Mouse (Mus musculus): ENCODE results near the gene Cdcp1. TPM values are rescaled to one million over a fixed set of nuclear protein-coding genes. Genes with fewer than 3 reads are reported as not detected.

The Cdcp1 gene
- polyA plus RNA-seq, 1 experiment from 2014 or later = 0.11 TPM

- Histone ChIP-seq H3K4me3 (no peak overlapping the region), H3K4me1 (no peaks in the 10 kb centered on the region), H3K36me3 (no peaks in the 10 kb centered on the region), H3K27me3 (no peaks in the 10 kb centered on the region), H3K4me2 (replicated peaks) (no peak overlapping the region), H3K9me3 (no peaks in the 10 kb centered on the region), H3K9ac (replicated peaks) (no peak overlapping the region), H3K27ac (replicated peaks) (no peak overlapping the region)
- no peak for ATAC-seq (ENCODE audit: low FRiP score, low read depth)
- WGBS = 79% methylated on average over 4 of the region's 4 CpGs
These were observed 52.7 kb downstream of the Cdcp1 start for GRCm38 (mm10) chr9:123162985-123163694.

DNA sequence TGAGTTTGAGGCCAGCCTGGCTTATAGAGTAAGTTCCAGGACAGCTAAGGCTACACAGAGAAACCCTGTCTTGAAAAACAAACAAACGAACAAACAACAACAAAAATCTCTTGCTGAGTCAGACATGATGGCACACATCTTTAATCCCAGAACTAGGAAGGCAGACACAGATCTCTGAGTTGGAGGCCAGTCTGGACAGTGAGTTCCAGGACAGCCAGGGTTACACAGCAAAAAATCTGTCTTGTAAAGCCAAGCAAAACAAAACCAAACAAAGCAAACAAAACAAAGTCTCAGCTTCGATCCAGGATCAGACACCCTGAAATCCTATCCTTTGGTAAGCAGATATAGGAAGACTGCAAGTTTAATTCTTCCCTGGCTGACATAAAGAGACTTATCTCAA, 54.0 kb downstream of the Cdcp1 start:
- 68% methylated on average over 2 of the region's 2 CpGs for WGBS
- Histone ChIP-seq H3K36me3 (no peaks in the 10 kb centered on the region), H3K4me1 (no peaks in the 10 kb centered on the region), H3K9ac (replicated peaks) (no peak overlapping the region), H3K4me3 (no peak overlapping the region), H3K27me3 (peaks cover 8% of the 10 kb centered on the region; the same call in 1 of the 2 replicates), H3K9me3 (no peaks in the 10 kb centered on the region), H3K27ac (replicated peaks) (no peak overlapping the region), H3K4me2 (replicated peaks) (no peak overlapping the region)
- no peak for ATAC-seq (ENCODE audit: low FRiP score, low read depth)

GRCm38 (mm10) chr9:123159330-123159729, 56.5 kb downstream of the Cdcp1 start:
- no peak overlapping the region for H3K27ac ChIP-seq (replicated peaks)
- H3K4me2 ChIP-seq (replicated peaks) = no peak overlapping the region
- peaks cover 8% of the 10 kb centered on the region; the same call in 1 of the 2 replicates for H3K27me3 ChIP-seq
- H3K4me3 ChIP-seq = no peak overlapping the region
- 64% methylated on average over 7 of the region's 7 CpGs for WGBS
- no peaks in the 10 kb centered on the region for H3K9me3 ChIP-seq
- no peaks in the 10 kb centered on the region for H3K36me3 ChIP-seq
- H3K9ac ChIP-seq (replicated peaks) = no peak overlapping the region
- no peaks in the 10 kb centered on the region for H3K4me1 ChIP-seq
- ATAC-seq (ENCODE audit: low FRiP score, low read depth) = no peak

- 56% methylated on average over 8 of the region's 8 CpGs for WGBS
- H3K27me3 ChIP-seq = peaks cover 8% of the 10 kb centered on the region; the same call in 1 of the 2 replicates
These were observed 57.6 kb downstream of the Cdcp1 start for GRCm38 (mm10) chr9:123158125-123158836.

GRCm38 (mm10) chr9:123157699-123158098, 58.1 kb downstream of the Cdcp1 start:
- Histone ChIP-seq H3K27me3 (peaks cover 8% of the 10 kb centered on the region; the same call in 1 of the 2 replicates), H3K9me3 (no peaks in the 10 kb centered on the region), H3K4me2 (replicated peaks) (no peak overlapping the region), H3K4me1 (no peaks in the 10 kb centered on the region), H3K9ac (replicated peaks) (no peak overlapping the region), H3K27ac (replicated peaks) (no peak overlapping the region), H3K4me3 (no peak overlapping the region), H3K36me3 (no peaks in the 10 kb centered on the region)
- no peak for ATAC-seq (ENCODE audit: low FRiP score, low read depth)

More at GRCm38 (mm10) chr9:123158125-123158836, 57.6 kb downstream of the Cdcp1 start:
- Histone ChIP-seq H3K36me3 (no peaks in the 10 kb centered on the region), H3K4me3 (no peak overlapping the region), H3K9ac (replicated peaks) (no peak overlapping the region), H3K4me1 (no peaks in the 10 kb centered on the region), H3K9me3 (no peaks in the 10 kb centered on the region), H3K4me2 (replicated peaks) (no peak overlapping the region), H3K27ac (replicated peaks) (no peak overlapping the region)
- no peak for ATAC-seq (ENCODE audit: low FRiP score, low read depth)

- peak; percentile 68; the same call in 1 of the 2 replicates for ATAC-seq (ENCODE audit: low FRiP score, low read depth)
- Histone ChIP-seq H3K27ac (replicated peaks) (no peak overlapping the region), H3K9ac (replicated peaks) (no peak overlapping the region), H3K4me1 (no peaks in the 10 kb centered on the region), H3K27me3 (peaks cover 8% of the 10 kb centered on the region; the same call in 1 of the 2 replicates), H3K4me3 (peak overlapping the region; percentile 4; the same call in 1 of the 2 replicates), H3K4me2 (replicated peaks) (peak overlapping the region; percentile 30), H3K36me3 (no peaks in the 10 kb centered on the region), H3K9me3 (no peaks in the 10 kb centered on the region)
- 27% methylated on average over 29 of the region's 30 CpGs for WGBS
These were observed 58.9 kb downstream of the Cdcp1 start for GRCm38 (mm10) chr9:123156910-123157361.

DNA sequence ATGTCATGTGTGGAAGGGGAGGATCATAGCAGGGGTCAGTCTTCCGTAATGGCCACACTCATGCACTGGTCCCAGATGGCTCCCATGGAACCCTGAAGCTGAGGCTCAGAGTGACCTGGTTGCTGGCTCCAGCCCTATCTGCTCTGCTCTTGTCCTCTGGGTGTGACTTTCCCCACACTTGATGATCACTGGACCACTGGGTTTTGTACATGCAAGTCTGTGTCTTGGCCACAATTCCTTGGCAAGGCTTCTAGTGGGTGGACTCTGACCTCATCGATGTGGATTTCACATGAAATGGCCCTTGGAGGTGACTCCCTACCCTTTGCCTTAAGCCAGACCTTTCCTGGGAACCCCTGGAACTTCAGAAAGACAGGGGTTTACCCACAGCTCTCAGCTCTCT, 62.7 kb downstream of the Cdcp1 start:
- Histone ChIP-seq H3K4me1 (no peaks in the 10 kb centered on the region), H3K4me3 (no peak overlapping the region), H3K4me2 (replicated peaks) (no peak overlapping the region), H3K27me3 (peaks cover 8% of the 10 kb centered on the region; the same call in 1 of the 2 replicates), H3K36me3 (no peaks in the 10 kb centered on the region), H3K27ac (replicated peaks) (no peak overlapping the region), H3K9me3 (no peaks in the 10 kb centered on the region), H3K9ac (replicated peaks) (no peak overlapping the region)
- 97% methylated on average over 2 of the region's 2 CpGs for WGBS
- ATAC-seq (ENCODE audit: low FRiP score, low read depth) = no peak

DNA sequence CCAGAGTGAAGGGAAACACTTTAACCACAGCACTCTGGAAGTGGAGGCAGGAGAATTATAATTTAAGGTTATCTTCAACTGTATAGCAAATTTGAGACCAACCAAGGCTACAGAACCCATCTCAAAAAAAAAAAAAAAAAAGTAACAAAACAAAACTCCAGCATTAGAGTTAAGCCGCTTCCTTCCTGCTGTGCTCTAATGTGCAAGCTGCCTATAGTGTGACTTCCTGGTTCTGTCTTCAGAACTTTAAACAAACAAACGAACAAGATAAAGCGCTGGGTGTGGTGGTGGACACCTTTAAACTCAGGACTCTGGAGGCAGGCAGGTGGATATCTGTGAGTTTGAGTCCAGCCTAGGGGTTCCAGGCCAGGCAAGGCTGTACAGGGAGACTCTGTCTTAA, 63.8 kb downstream of the Cdcp1 start:
- 77% methylated on average over 3 of the region's 3 CpGs for WGBS
- Histone ChIP-seq H3K4me2 (replicated peaks) (no peak overlapping the region), H3K27ac (replicated peaks) (no peak overlapping the region), H3K4me1 (no peaks in the 10 kb centered on the region), H3K27me3 (peaks cover 1% of the 10 kb centered on the region; the same call in 1 of the 2 replicates), H3K9me3 (no peaks in the 10 kb centered on the region), H3K36me3 (no peaks in the 10 kb centered on the region), H3K4me3 (no peak overlapping the region), H3K9ac (replicated peaks) (no peak overlapping the region)
- no peak for ATAC-seq (ENCODE audit: low FRiP score, low read depth)

- 63% methylated on average over 1 of the region's 1 CpGs for WGBS
- H3K9me3 ChIP-seq = no peaks in the 10 kb centered on the region
These were observed 64.3 kb downstream of the Cdcp1 start for GRCm38 (mm10) chr9:123151561-123151960.

DNA sequence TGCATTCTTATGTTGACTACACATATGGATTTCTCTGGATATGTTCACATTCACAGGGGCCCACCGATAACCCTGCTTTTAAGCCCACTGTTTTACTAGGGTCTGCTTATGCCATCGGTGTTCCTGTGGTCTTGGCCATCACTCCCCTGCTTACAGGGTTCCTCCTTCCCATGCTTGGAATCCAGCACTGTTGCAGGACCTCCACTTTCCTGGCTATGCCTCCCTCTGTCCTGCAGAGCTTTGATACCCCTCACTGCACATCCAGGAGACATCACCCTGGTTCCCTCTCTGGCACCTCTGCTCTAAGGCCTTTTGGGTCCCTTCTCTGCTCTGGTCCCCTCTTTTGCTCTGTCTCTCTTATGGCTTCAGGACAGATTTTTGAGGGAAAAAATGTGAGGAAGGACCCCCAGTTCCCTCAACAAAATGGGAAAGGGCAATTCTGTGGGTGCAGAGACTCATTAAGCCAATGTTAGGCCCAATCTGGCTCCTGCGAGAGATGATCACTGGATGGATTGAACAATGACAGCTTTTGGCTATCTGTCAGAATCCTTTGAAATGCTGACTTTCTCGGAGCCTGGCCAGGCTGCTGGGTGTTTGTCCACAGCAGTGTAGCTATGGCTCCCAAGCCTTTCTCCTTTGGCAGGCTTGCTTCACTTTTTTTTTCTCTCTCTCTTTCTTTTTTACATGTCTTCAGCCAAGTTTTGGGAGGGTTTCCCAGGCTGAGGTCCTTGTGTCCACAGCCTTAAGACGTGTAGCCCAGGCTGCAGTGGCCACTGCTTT, 65.4 kb downstream of the Cdcp1 start, which contains the start of gene Clec3b:
Gene Clec3b, plus strand, starts transcription at position 706 of the 780 bp plus-strand sequence.
- no peak for ATAC-seq (ENCODE audit: low FRiP score, low read depth)

More at GRCm38 (mm10) chr9:123151561-123151960, 64.3 kb downstream of the Cdcp1 start:
- no peak overlapping the region for H3K27ac ChIP-seq (replicated peaks)
- no peaks in the 10 kb centered on the region for H3K4me1 ChIP-seq
- H3K4me2 ChIP-seq (replicated peaks) = no peak overlapping the region
- ATAC-seq (ENCODE audit: low FRiP score, low read depth) = no peak
- H3K27me3 ChIP-seq = no peaks in the 10 kb centered on the region
- no peaks in the 10 kb centered on the region for H3K36me3 ChIP-seq
- no peak overlapping the region for H3K9ac ChIP-seq (replicated peaks)
- H3K4me3 ChIP-seq = no peak overlapping the region

DNA sequence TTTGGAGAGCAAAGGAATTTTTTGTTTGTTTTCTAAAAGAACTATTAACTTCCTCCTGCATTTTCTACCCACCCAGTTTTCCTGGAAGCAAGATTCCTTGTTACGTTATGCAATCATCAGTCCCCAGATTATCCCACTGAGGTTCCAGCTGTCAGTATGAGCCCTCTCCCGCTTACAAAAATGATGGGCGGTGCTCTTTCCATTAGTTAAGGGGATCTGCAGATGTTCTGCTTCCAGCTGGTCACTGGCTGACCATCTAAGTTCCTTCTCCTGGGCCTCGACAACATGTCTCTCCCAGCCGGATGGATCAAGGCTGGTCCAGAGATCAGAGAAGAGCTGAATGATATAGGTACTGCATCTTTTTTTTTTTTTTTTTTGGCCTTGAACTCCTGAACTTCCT, 67.4 kb downstream of the Cdcp1 start:
- Histone ChIP-seq H3K27me3 (no peaks in the 10 kb centered on the region), H3K9ac (replicated peaks) (no peak overlapping the region), H3K4me2 (replicated peaks) (no peak overlapping the region), H3K27ac (replicated peaks) (no peak overlapping the region), H3K4me3 (no peak overlapping the region), H3K4me1 (no peaks in the 10 kb centered on the region), H3K9me3 (peaks cover 14% of the 10 kb centered on the region; the same call in 1 of the 2 replicates), H3K36me3 (peaks cover 7% of the 10 kb centered on the region; the same call in 1 of the 2 replicates)
- WGBS = 88% methylated on average over 5 of the region's 5 CpGs
- ATAC-seq (ENCODE audit: low FRiP score, low read depth) = no peak

More for the DNA sequence above, 65.4 kb downstream of the Cdcp1 start, which contains the start of gene Clec3b:
- no peak within 1 kb of the TSS for H3K27ac ChIP-seq (replicated peaks)
- no peaks in the 10 kb centered on the region for H3K27me3 ChIP-seq
- WGBS = 86% methylated on average over 5 of the region's 5 CpGs
- no peak within 1 kb of the TSS for H3K4me3 ChIP-seq
- no peaks in the 10 kb centered on the region for H3K36me3 ChIP-seq
- no peaks in the 10 kb centered on the region for H3K9me3 ChIP-seq
- H3K9ac ChIP-seq (replicated peaks) = no peak within 1 kb of the TSS
- H3K4me2 ChIP-seq (replicated peaks) = no peak within 1 kb of the TSS
- no peaks in the 10 kb centered on the region for H3K4me1 ChIP-seq
